Mouse (Mus musculus): Measurements from ENCODE around the gene Pxmp2. TPM values are rescaled to one million over a fixed set of nuclear protein-coding genes. Genes with fewer than 3 reads are reported as not detected.

The Pxmp2 gene
- total RNA-seq (2021), result 1 to 10 TPM; 8.0 to 8.1 TPM

GRCm38 (mm10) chr5:110285770-110286445, at the start of gene Pxmp2, which contains the start of gene Pole:
Gene Pxmp2, minus strand, starts transcription at chr5:110286186.
Gene Pole, plus strand, starts transcription at chr5:110286306.
- intact Hi-C loops (cut with DNase I), result no loop called here
- peak; percentile 84 to 85 for DNase-seq (ENCODE audit: low spot score in 2 of 2)

GRCm38 (mm10) chr5:110330508-110330907, 44.5 kb upstream of the Pxmp2 start:
- intact Hi-C loops (cut with DNase I), result no loop called here

GRCm38 (mm10) chr5:110313127-110313526, 27.1 kb upstream of the Pxmp2 start:
- DNase-seq (ENCODE audit: low spot score in 2 of 2), result no peak
- intact Hi-C loops (cut with DNase I), result no loop called here

More at GRCm38 (mm10) chr5:110330508-110330907, 44.5 kb upstream of the Pxmp2 start:
- no peak for DNase-seq (ENCODE audit: low spot score in 2 of 2)

- intact Hi-C loops (cut with DNase I), result no loop called here
- DNase-seq (ENCODE audit: low spot score in 2 of 2), result no peak
Measured at GRCm38 (mm10) chr5:110308861-110309260, 22.9 kb upstream of the Pxmp2 start.

- intact Hi-C loops (cut with DNase I), result no loop called here
- no peak for DNase-seq (ENCODE audit: low spot score in 2 of 2)
Measured at GRCm38 (mm10) chr5:110300591-110300990, 14.6 kb upstream of the Pxmp2 start.

- no peak for DNase-seq (ENCODE audit: low spot score in 2 of 2)
- intact Hi-C loops (cut with DNase I), result no loop called here
Measured at GRCm38 (mm10) chr5:110296637-110297036, 10.7 kb upstream of the Pxmp2 start.

- no peak for DNase-seq (ENCODE audit: low spot score in 2 of 2)
- intact Hi-C loops (cut with DNase I), result no loop called here
Measured at GRCm38 (mm10) chr5:110291649-110292048, 5.7 kb upstream of the Pxmp2 start.

GRCm38 (mm10) chr5:110287084-110287475, 1.1 kb upstream of the Pxmp2 start:
- no peak for DNase-seq (ENCODE audit: low spot score in 2 of 2)
- intact Hi-C loops (cut with DNase I), result no loop called here

GRCm38 (mm10) chr5:110286446-110287083, 579 bp upstream of the Pxmp2 start:
- no peak for DNase-seq (ENCODE audit: low spot score in 2 of 2)
- intact Hi-C loops (cut with DNase I), result no loop called here

- DNase-seq (ENCODE audit: low spot score in 2 of 2), result no peak
- intact Hi-C loops (cut with DNase I), result no loop called here
Measured at GRCm38 (mm10) chr5:110285156-110285555, 830 bp downstream of the Pxmp2 start.

- intact Hi-C loops (cut with DNase I), result no loop called here
- peak in 1 of 2 experiments; percentile 6 for DNase-seq (ENCODE audit: low spot score in 2 of 2)
Measured at GRCm38 (mm10) chr5:110284536-110284935, 1.4 kb downstream of the Pxmp2 start.

GRCm38 (mm10) chr5:110281984-110282383, 4.0 kb downstream of the Pxmp2 start:
- DNase-seq (ENCODE audit: low spot score in 2 of 2), result no peak
- intact Hi-C loops (cut with DNase I), result no loop called here

- intact Hi-C loops (cut with DNase I), result no loop called here
- no peak for DNase-seq (ENCODE audit: low spot score in 2 of 2)
Measured at GRCm38 (mm10) chr5:110276910-110277309, 9.1 kb downstream of the Pxmp2 start.

GRCm38 (mm10) chr5:110276391-110276790, 9.6 kb downstream of the Pxmp2 start:
- intact Hi-C loops (cut with DNase I), result no loop called here

GRCm38 (mm10) chr5:110274846-110275245, 11.1 kb downstream of the Pxmp2 start:
- no peak for DNase-seq (ENCODE audit: low spot score in 2 of 2)
- intact Hi-C loops (cut with DNase I), result no loop called here

More at GRCm38 (mm10) chr5:110276391-110276790, 9.6 kb downstream of the Pxmp2 start:
- no peak for DNase-seq (ENCODE audit: low spot score in 2 of 2)

GRCm38 (mm10) chr5:110274147-110274546, 11.8 kb downstream of the Pxmp2 start:
- intact Hi-C loops (cut with DNase I), result no loop called here

GRCm38 (mm10) chr5:110270242-110270641, 15.7 kb downstream of the Pxmp2 start:
- DNase-seq (ENCODE audit: low spot score in 2 of 2), result no peak
- intact Hi-C loops (cut with DNase I), result no loop called here

More at GRCm38 (mm10) chr5:110274147-110274546, 11.8 kb downstream of the Pxmp2 start:
- no peak for DNase-seq (ENCODE audit: low spot score in 2 of 2)

- intact Hi-C loops (cut with DNase I), result no loop called here
- peak; percentile 87 to 88 for DNase-seq (ENCODE audit: low spot score in 2 of 2)
Measured at GRCm38 (mm10) chr5:110269141-110270101, 16.6 kb downstream of the Pxmp2 start, which contains the start of gene Pgam5. Gene Pgam5, minus strand, starts transcription at chr5:110269913.

- no peak for DNase-seq (ENCODE audit: low spot score in 2 of 2)
- intact Hi-C loops (cut with DNase I), result no loop called here
Measured at GRCm38 (mm10) chr5:110266941-110267340, 19.0 kb downstream of the Pxmp2 start.

- intact Hi-C loops (cut with DNase I), result no loop called here
Measured at GRCm38 (mm10) chr5:110244091-110244490, 41.9 kb downstream of the Pxmp2 start.

More at GRCm38 (mm10) chr5:110244091-110244490, 41.9 kb downstream of the Pxmp2 start:
- no peak for DNase-seq (ENCODE audit: low spot score in 2 of 2)
